Mouse (Mus musculus) ES-E14 (cell line): ENCODE results near the gene Mtfp1. TPM values are rescaled to one million over a fixed set of nuclear protein-coding genes. Genes with fewer than 3 reads are reported as not detected.
A peak's percentile ranks its signal among the peaks of the same experiment; 100 is the strongest.

Source experiments
- DNase-seq: peaks from one replicate; pipeline ENCODE4 v3.0.0-alpha.2; 2013; ENCODE audit warnings: low read depth, low spot score
- H3K27ac ChIP-seq: 2 replicates; pipeline ENCODE4 v1.5.1; 2012; ENCODE audit warnings: low read depth, mild to moderate bottlenecking, low read length, moderate library complexity, mixed read lengths; ENCODE audit not compliant: poor library complexity, insufficient read depth, severe bottlenecking
- H3K36me3 ChIP-seq: 2 replicates; pipeline ENCODE4 v1.6.1; 2012; ENCODE audit warnings: mild to moderate bottlenecking, low read length, moderate library complexity, mixed read lengths; ENCODE audit not compliant: control insufficient read depth, poor library complexity, insufficient read depth, severe bottlenecking
- H3K4me1 ChIP-seq, 2 experiments: fragments of 150-350 bp in 1 of 2; sonication (generic) in 1 of 2; 2 replicates each; pipeline ENCODE4 v1.6.1; 2012; ENCODE audit warnings: low read length in 2 of 2, mild to moderate bottlenecking in 1 of 2, mixed read lengths in 1 of 2; ENCODE audit not compliant: control insufficient read depth in 2 of 2, insufficient read depth in 2 of 2, poor library complexity in 1 of 2
- H3K4me3 ChIP-seq, 2 experiments: fragments of 150-350 bp in 1 of 2; sonication (generic) in 1 of 2; 2 replicates each; pipeline ENCODE4 v1.5.1; 2012; ENCODE audit warnings: low read length in 2 of 2, low read depth in 1 of 2, mild to moderate bottlenecking in 1 of 2, mixed read lengths in 1 of 2; ENCODE audit not compliant: insufficient read depth in 1 of 2, poor library complexity in 1 of 2, severe bottlenecking in 1 of 2
- H3K9ac ChIP-seq: 2 replicates; pipeline ENCODE4 v1.6.1; 2012; ENCODE audit warnings: low read depth, mild to moderate bottlenecking, low read length, mixed read lengths; ENCODE audit not compliant: poor library complexity, insufficient read depth, severe bottlenecking
- H3K9me3 ChIP-seq: fragments of 150-350 bp; sonication (generic); 2 replicates; pipeline ENCODE4 v1.6.1; 2012; ENCODE audit warnings: low read depth, mild to moderate bottlenecking, low read length; ENCODE audit not compliant: control insufficient read depth, insufficient read depth
- CHD2 ChIP-seq: IDR thresholded peaks from 2 replicates; pipeline ENCODE4 v1.6.1; 2014; ENCODE audit warnings: mild to moderate bottlenecking, low read depth, low read length, inconsistent platforms
- HCFC1 ChIP-seq: IDR thresholded peaks from 2 replicates; pipeline ENCODE4 v1.6.1; 2012; ENCODE audit warnings: low read length, inconsistent platforms, borderline replicate concordance; ENCODE audit not compliant: insufficient read depth
- MAFK ChIP-seq: IDR thresholded peaks from 2 replicates; pipeline ENCODE4 v1.6.1; 2014; ENCODE audit warnings: mild to moderate bottlenecking, low read depth, low read length, inconsistent platforms; ENCODE audit not compliant: insufficient read depth
- ZC3H11A ChIP-seq: IDR thresholded peaks from 2 replicates; pipeline ENCODE4 v1.6.1; 2012; ENCODE audit warnings: low read depth, mild to moderate bottlenecking, inconsistent platforms, low read length, borderline replicate concordance
- ZNF384 ChIP-seq: IDR thresholded peaks from 2 replicates; pipeline ENCODE4 v1.6.1; 2012; ENCODE audit warnings: low read depth, low read length, inconsistent platforms
- in situ Hi-C, 2 experiments: fragments of 600-800 bp; cut with MboI; formaldehyde crosslinking; loops; one replicate each; pipeline ENCODE4 v1.15.1; 2025; ENCODE audit warnings: low sequenced_read_pairs in 2 of 2, inconsistent platforms in 1 of 2; ENCODE audit not compliant: unreplicated experiment in 2 of 2
- total RNA-seq: library from RNA; depleted of rRNA; stranded (reverse); fragments of 300-350 nt; gene quantifications from 2 replicates; pipeline ENCODE4 v1.2.3, GENCODE M21; 2012

Mtfp1 gene
- total RNA-seq, 1 experiment, result 12.7 TPM

DNA sequence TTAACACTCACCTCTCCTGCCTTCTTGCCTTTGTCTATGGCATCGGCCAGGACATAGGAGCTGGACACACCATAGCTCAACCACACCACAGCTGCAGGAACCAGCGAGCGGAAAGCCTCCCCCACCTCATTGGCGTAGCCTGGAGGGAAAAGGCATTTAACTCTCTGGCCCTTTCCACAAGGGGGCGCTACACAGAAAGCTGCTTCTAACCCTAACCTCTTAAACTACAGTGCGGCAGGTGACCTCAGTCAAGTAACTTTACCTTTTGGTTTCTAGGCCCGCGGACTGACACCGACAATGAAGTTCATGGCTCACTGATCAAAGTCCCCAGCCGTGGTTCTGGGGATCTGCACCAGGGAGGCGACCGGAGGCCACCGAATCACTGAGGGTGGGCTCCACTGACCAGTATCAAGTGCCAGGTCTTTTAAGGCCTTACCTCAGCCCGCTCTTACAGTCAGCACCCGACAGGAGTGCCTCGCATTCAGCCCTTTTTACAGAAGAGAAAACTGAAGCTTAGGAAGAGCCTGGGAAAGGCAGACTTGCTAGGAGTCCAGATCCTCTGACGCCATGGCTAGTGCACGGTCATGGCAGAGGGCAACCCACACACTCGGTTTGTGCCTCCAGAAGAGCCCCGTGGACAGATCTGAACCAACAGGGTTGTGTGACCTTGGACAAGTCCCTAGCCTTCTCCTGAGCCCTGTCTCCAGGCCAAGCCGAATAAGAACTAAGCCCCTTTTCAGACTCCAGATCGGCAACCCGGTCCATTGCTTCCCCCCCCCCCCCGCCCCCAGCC lies 671 bp downstream of the Mtfp1 start:
- H3K36me3 ChIP-seq, result peaks cover 14% of the 10 kb centered on the region; the same call in 1 of the 2 replicates
- H3K4me1 ChIP-seq, result peaks cover 4 to 5% of the 10 kb centered on the region in 2 experiments; a peak in 2 of 4 replicates
- peak; percentile 94 for DNase-seq
- H3K4me3 ChIP-seq, result peak overlapping the region; percentile 78 to 92
- no peaks in the 10 kb centered on the region for H3K9me3 ChIP-seq
- in situ Hi-C loops, result no loop called here
- H3K27ac ChIP-seq, result peak overlapping the region; percentile 32; the same call in 1 of the 2 replicates
- peak overlapping the region; percentile 83 for H3K9ac ChIP-seq
- TF ChIP-seq HCFC1, result no peak
- no peak for TF ChIP-seq MAFK
- no peak for TF ChIP-seq ZNF384
- TF ChIP-seq ZC3H11A, result no peak
- no peak for TF ChIP-seq CHD2

GRCm38 (mm10) chr11:4093459-4094377 lies 1.5 kb downstream of the Mtfp1 start:
- Histone ChIP-seq H3K4me1 (peaks cover 4 to 5% of the 10 kb centered on the region in 2 experiments; a peak in 2 of 4 replicates), H3K9ac (peak overlapping the region; percentile 50; the same call in 1 of the 2 replicates), H3K9me3 (no peaks in the 10 kb centered on the region), H3K36me3 (peaks cover 14% of the 10 kb centered on the region; the same call in 1 of the 2 replicates), H3K27ac (no peak overlapping the region), H3K4me3 (peak overlapping the region in 1 of 2 experiments; percentile 46; a peak in 2 of 4 replicates)
- in situ Hi-C loops, result no loop called here
- no peak for DNase-seq
- TF ChIP-seq ZC3H11A (no peak), HCFC1 (no peak), MAFK (no peak), ZNF384 (no peak), CHD2 (no peak)

- in situ Hi-C loops, result no loop called here
- H3K27ac ChIP-seq, result no peak overlapping the region
- H3K36me3 ChIP-seq, result peaks cover 5% of the 10 kb centered on the region; the same call in 1 of the 2 replicates
- no peak for DNase-seq
- H3K4me1 ChIP-seq, result no peaks in the 10 kb centered on the region
- H3K9ac ChIP-seq, result no peak overlapping the region
- TF ChIP-seq ZC3H11A (no peak), HCFC1 (no peak), MAFK (no peak), CHD2 (no peak), ZNF384 (no peak)
- H3K4me3 ChIP-seq, result no peak overlapping the region
- H3K9me3 ChIP-seq, result no peaks in the 10 kb centered on the region
These were observed 8.0 kb downstream of the Mtfp1 start for GRCm38 (mm10) chr11:4087267-4087666.

GRCm38 (mm10) chr11:4086246-4086645 lies 9.0 kb downstream of the Mtfp1 start:
- in situ Hi-C loops, result no loop called here
- no peaks in the 10 kb centered on the region for H3K36me3 ChIP-seq
- H3K27ac ChIP-seq, result no peak overlapping the region
- H3K4me3 ChIP-seq, result no peak overlapping the region
- DNase-seq, result no peak
- H3K9me3 ChIP-seq, result no peaks in the 10 kb centered on the region
- H3K4me1 ChIP-seq, result no peaks in the 10 kb centered on the region
- H3K9ac ChIP-seq, result no peak overlapping the region
- TF ChIP-seq CHD2 (no peak), ZC3H11A (no peak), MAFK (no peak), ZNF384 (no peak), HCFC1 (no peak)
